Mouse (Mus musculus): ENCODE results near the gene Alpl. TPM values are rescaled to one million over a fixed set of nuclear protein-coding genes. Genes with fewer than 3 reads are reported as not detected.

Gene Alpl
- polyA plus RNA-seq, 1 experiment from 2014 or later = 12.9 TPM

- WGBS = 76% methylated on average over 9 of the region's 9 CpGs
These were observed 49.1 kb downstream of the Alpl start for GRCm38 (mm10) chr4:137747091-137747490.

GRCm38 (mm10) chr4:137744433-137744918, 51.7 kb downstream of the Alpl start:
- peaks cover 10% of the 10 kb centered on the region for H3K4me1 ChIP-seq
- no peak overlapping the region for H3K27ac ChIP-seq
- no peaks in the 10 kb centered on the region for H3K36me3 ChIP-seq
- ATAC-seq (replicated peaks; ENCODE audit: low FRiP score) = no peak
- WGBS = 69% methylated on average over 13 of the region's 13 CpGs
- H3K27me3 ChIP-seq = no peaks in the 10 kb centered on the region
- no peak overlapping the region for H3K4me3 ChIP-seq (replicated peaks)
- H3K4me2 ChIP-seq = no peak overlapping the region
- no peak overlapping the region for H3K9ac ChIP-seq
- no peaks in the 10 kb centered on the region for H3K9me3 ChIP-seq (replicated peaks)

More at GRCm38 (mm10) chr4:137747091-137747490, 49.1 kb downstream of the Alpl start:
- Histone ChIP-seq H3K4me2 (no peak overlapping the region), H3K27ac (no peak overlapping the region), H3K4me1 (peaks cover 37% of the 10 kb centered on the region), H3K9me3 (replicated peaks) (no peaks in the 10 kb centered on the region), H3K9ac (no peak overlapping the region), H3K4me3 (replicated peaks) (no peak overlapping the region), H3K27me3 (no peaks in the 10 kb centered on the region), H3K36me3 (no peaks in the 10 kb centered on the region)
- ATAC-seq (replicated peaks; ENCODE audit: low FRiP score) = no peak

GRCm38 (mm10) chr4:137743791-137744190, 52.4 kb downstream of the Alpl start:
- no peak for ATAC-seq (replicated peaks; ENCODE audit: low FRiP score)
- no peaks in the 10 kb centered on the region for H3K9me3 ChIP-seq (replicated peaks)
- WGBS = 71% methylated on average over 7 of the region's 7 CpGs

GRCm38 (mm10) chr4:137740350-137740749, 55.8 kb downstream of the Alpl start:
- no peak overlapping the region for H3K4me2 ChIP-seq
- ATAC-seq (replicated peaks; ENCODE audit: low FRiP score) = no peak
- H3K27me3 ChIP-seq = no peaks in the 10 kb centered on the region
- no peaks in the 10 kb centered on the region for H3K36me3 ChIP-seq
- peaks cover 16% of the 10 kb centered on the region for H3K4me1 ChIP-seq
- no peak overlapping the region for H3K9ac ChIP-seq
- H3K9me3 ChIP-seq (replicated peaks) = no peaks in the 10 kb centered on the region
- WGBS = 88% methylated on average over 7 of the region's 7 CpGs
- no peak overlapping the region for H3K27ac ChIP-seq
- no peak overlapping the region for H3K4me3 ChIP-seq (replicated peaks)

More at GRCm38 (mm10) chr4:137743791-137744190, 52.4 kb downstream of the Alpl start:
- H3K27me3 ChIP-seq = no peaks in the 10 kb centered on the region
- no peaks in the 10 kb centered on the region for H3K36me3 ChIP-seq
- H3K4me1 ChIP-seq = peaks cover 6% of the 10 kb centered on the region
- H3K9ac ChIP-seq = no peak overlapping the region
- H3K27ac ChIP-seq = no peak overlapping the region
- no peak overlapping the region for H3K4me3 ChIP-seq (replicated peaks)
- H3K4me2 ChIP-seq = no peak overlapping the region

- Histone ChIP-seq H3K4me3 (replicated peaks) (no peak overlapping the region), H3K27me3 (no peaks in the 10 kb centered on the region), H3K4me2 (peak overlapping the region; percentile 40; the same call in 1 of the 2 replicates), H3K9ac (no peak overlapping the region), H3K27ac (no peak overlapping the region), H3K4me1 (peaks cover 16% of the 10 kb centered on the region), H3K36me3 (no peaks in the 10 kb centered on the region), H3K9me3 (replicated peaks) (no peaks in the 10 kb centered on the region)
- WGBS = 48% methylated on average over 9 of the region's 9 CpGs
- ATAC-seq (replicated peaks; ENCODE audit: low FRiP score) = peak; percentile 53; the same call in 1 of the 2 replicates
These were observed 56.8 kb downstream of the Alpl start for GRCm38 (mm10) chr4:137739151-137739923.

- Histone ChIP-seq H3K27ac (no peak overlapping the region), H3K9ac (no peak overlapping the region), H3K9me3 (replicated peaks) (no peaks in the 10 kb centered on the region), H3K4me1 (peaks cover 16% of the 10 kb centered on the region), H3K36me3 (no peaks in the 10 kb centered on the region), H3K27me3 (0 out of 2 replicates have a peak, but pooled peaks cover 2% of the 10 kb centered on the region), H3K4me2 (no peak overlapping the region), H3K4me3 (replicated peaks) (no peak overlapping the region)
- 56% methylated on average over 3 of the region's 3 CpGs for WGBS
- ATAC-seq (replicated peaks; ENCODE audit: low FRiP score) = no peak
These were observed 58.4 kb downstream of the Alpl start for GRCm38 (mm10) chr4:137737760-137738159.

GRCm38 (mm10) chr4:137736220-137736701, 59.9 kb downstream of the Alpl start:
- H3K9me3 ChIP-seq (replicated peaks) = no peaks in the 10 kb centered on the region
- H3K36me3 ChIP-seq = no peaks in the 10 kb centered on the region
- H3K4me2 ChIP-seq = 0 out of 2 replicates have a peak overlapping the region, but pooled peaks have one; percentile 7
- no peak overlapping the region; the same call in 1 of the 2 replicates for H3K27ac ChIP-seq
- peaks cover 16% of the 10 kb centered on the region for H3K4me1 ChIP-seq
- no peak overlapping the region for H3K4me3 ChIP-seq (replicated peaks)
- ATAC-seq (replicated peaks; ENCODE audit: low FRiP score) = peak; percentile 26; the same call in 1 of the 2 replicates
- peaks cover 7% of the 10 kb centered on the region; the same call in 1 of the 2 replicates for H3K27me3 ChIP-seq
- H3K9ac ChIP-seq = no peak overlapping the region
- WGBS = 42% methylated on average over 11 of the region's 11 CpGs

- peaks cover 27% of the 10 kb centered on the region for H3K4me1 ChIP-seq
- 71% methylated on average over 5 of the region's 5 CpGs for WGBS
- H3K27ac ChIP-seq = no peak overlapping the region
- H3K9me3 ChIP-seq (replicated peaks) = no peaks in the 10 kb centered on the region
- no peak for ATAC-seq (replicated peaks; ENCODE audit: low FRiP score)
- H3K9ac ChIP-seq = no peak overlapping the region
- H3K27me3 ChIP-seq = peaks cover 29% of the 10 kb centered on the region
- H3K4me2 ChIP-seq = no peak overlapping the region
- no peak overlapping the region for H3K4me3 ChIP-seq (replicated peaks)
- H3K36me3 ChIP-seq = no peaks in the 10 kb centered on the region
These were observed 62.7 kb downstream of the Alpl start for GRCm38 (mm10) chr4:137733459-137733858.

- no peak for ATAC-seq (replicated peaks; ENCODE audit: low FRiP score)
- H3K9ac ChIP-seq = no peak overlapping the region
These were observed 63.2 kb downstream of the Alpl start for GRCm38 (mm10) chr4:137732962-137733361.

GRCm38 (mm10) chr4:137732361-137732760, 63.8 kb downstream of the Alpl start:
- H3K27me3 ChIP-seq = peaks cover 39% of the 10 kb centered on the region
- H3K4me2 ChIP-seq = no peak overlapping the region
- H3K9ac ChIP-seq = no peak overlapping the region
- peaks cover 36% of the 10 kb centered on the region for H3K4me1 ChIP-seq
- ATAC-seq (replicated peaks; ENCODE audit: low FRiP score) = no peak
- H3K4me3 ChIP-seq (replicated peaks) = no peak overlapping the region
- WGBS = 70% methylated on average over 3 of the region's 3 CpGs
- no peaks in the 10 kb centered on the region for H3K9me3 ChIP-seq (replicated peaks)
- H3K36me3 ChIP-seq = no peaks in the 10 kb centered on the region
- no peak overlapping the region for H3K27ac ChIP-seq

More at GRCm38 (mm10) chr4:137732962-137733361, 63.2 kb downstream of the Alpl start:
- Histone ChIP-seq H3K27ac (no peak overlapping the region), H3K4me1 (peaks cover 32% of the 10 kb centered on the region), H3K36me3 (no peaks in the 10 kb centered on the region), H3K9me3 (replicated peaks) (no peaks in the 10 kb centered on the region), H3K27me3 (peaks cover 34% of the 10 kb centered on the region), H3K4me3 (replicated peaks) (no peak overlapping the region), H3K4me2 (no peak overlapping the region)
- 93% methylated on average over 3 of the region's 3 CpGs for WGBS

- 64% methylated on average over 10 of the region's 10 CpGs for WGBS
- H3K4me3 ChIP-seq (replicated peaks) = no peak overlapping the region
- no peak overlapping the region for H3K4me2 ChIP-seq
- peaks cover 39% of the 10 kb centered on the region for H3K27me3 ChIP-seq
- H3K4me1 ChIP-seq = peaks cover 36% of the 10 kb centered on the region
- no peak for ATAC-seq (replicated peaks; ENCODE audit: low FRiP score)
- no peak overlapping the region for H3K9ac ChIP-seq
- H3K36me3 ChIP-seq = no peaks in the 10 kb centered on the region
- no peak overlapping the region for H3K27ac ChIP-seq
- no peaks in the 10 kb centered on the region for H3K9me3 ChIP-seq (replicated peaks)
These were observed 64.3 kb downstream of the Alpl start for GRCm38 (mm10) chr4:137731891-137732290.

- Histone ChIP-seq H3K4me3 (replicated peaks) (no peak overlapping the region), H3K27ac (no peak overlapping the region), H3K4me1 (peaks cover 24% of the 10 kb centered on the region), H3K27me3 (peaks cover 39% of the 10 kb centered on the region), H3K9me3 (replicated peaks) (no peaks in the 10 kb centered on the region), H3K9ac (no peak overlapping the region), H3K4me2 (no peak overlapping the region), H3K36me3 (no peaks in the 10 kb centered on the region)
- no peak for ATAC-seq (replicated peaks; ENCODE audit: low FRiP score)
- WGBS = 80% methylated on average over 8 of the region's 8 CpGs
These were observed 65.4 kb downstream of the Alpl start for GRCm38 (mm10) chr4:137730757-137731156.

All from kidney, embryonic 15.5 days (tissue).